Mouse (Mus musculus) cortical plate, adult 2 months (tissue): Measurements from ENCODE around the gene Dlx4. TPM values are rescaled to one million over a fixed set of nuclear protein-coding genes. Genes with fewer than 3 reads are reported as not detected.

Experiments
- H3K27ac ChIP-seq: fragments of 200-500 bp; 2 replicates; pipeline ENCODE4 v1.5.1; 2012; ENCODE audit warnings: low read length, control low read depth, inconsistent platforms; ENCODE audit not compliant: insufficient read depth
- H3K4me1 ChIP-seq: fragments of 200-500 bp; 2 replicates; pipeline ENCODE4 v1.6.1; 2011; ENCODE audit warnings: low read length; ENCODE audit not compliant: control insufficient read depth, insufficient read depth
- H3K4me3 ChIP-seq: fragments of 200-500 bp; 2 replicates; pipeline ENCODE4 v1.5.1; 2011; ENCODE audit warnings: mild to moderate bottlenecking, low read length, control low read depth; ENCODE audit not compliant: insufficient read depth
- CTCF ChIP-seq: fragments of 200-500 bp; IDR thresholded peaks from 2 replicates; pipeline ENCODE4 v1.5.1; 2011; ENCODE audit warnings: mild to moderate bottlenecking, control low read depth, low read length; ENCODE audit not compliant: insufficient read depth; ENCODE audit errors: extremely low read depth
- POLR2A ChIP-seq: fragments of 200-500 bp; IDR thresholded peaks from 2 replicates; pipeline ENCODE4 v1.6.1; 2011; ENCODE audit warnings: mild to moderate bottlenecking, low read length, control low read depth; ENCODE audit not compliant: insufficient read depth; ENCODE audit errors: extremely low read depth
- polyA plus RNA-seq: library from polyadenylated mRNA; depleted of rRNA; stranded (reverse); fragments of >200 nt; gene quantifications from 2 replicates; pipeline ENCODE4 v1.2.3, GENCODE M21; 2012; rRNA removed

The Dlx4 gene
- 0.26 and 0.29 TPM in 2 replicates for polyA plus RNA-seq

- no peak for TF ChIP-seq CTCF
- no peak within 1 kb of the TSS for H3K4me3 ChIP-seq
- no peaks in the 10 kb centered on the region for H3K4me1 ChIP-seq
- H3K27ac ChIP-seq: no peak within 1 kb of the TSS
These were observed at the start of gene Dlx4 for GRCm38 (mm10) chr11:95145851-95146403. TSS of gene Dlx4 (minus strand) at chr11:95146263.

- Histone ChIP-seq H3K27ac (no peak overlapping the region), H3K4me3 (no peak overlapping the region), H3K4me1 (no peaks in the 10 kb centered on the region)
- TF ChIP-seq POLR2A (no peak), CTCF (no peak)
These were observed 43.8 kb upstream of the Dlx4 start for GRCm38 (mm10) chr11:95189863-95190262.

GRCm38 (mm10) chr11:95186826-95187225 lies 40.8 kb upstream of the Dlx4 start:
- Histone ChIP-seq H3K4me3 (no peak overlapping the region), H3K27ac (no peak overlapping the region), H3K4me1 (no peaks in the 10 kb centered on the region)
- TF ChIP-seq POLR2A: no peak
- no peak for TF ChIP-seq CTCF

- no peak overlapping the region for H3K27ac ChIP-seq
- H3K4me1 ChIP-seq: no peaks in the 10 kb centered on the region
- TF ChIP-seq POLR2A (no peak), CTCF (no peak)
- H3K4me3 ChIP-seq: no peak overlapping the region
These were observed 39.6 kb upstream of the Dlx4 start for GRCm38 (mm10) chr11:95185700-95186099.

GRCm38 (mm10) chr11:95184561-95184960 lies 38.5 kb upstream of the Dlx4 start:
- TF ChIP-seq CTCF (no peak), POLR2A (no peak)
- H3K27ac ChIP-seq: no peak overlapping the region
- no peaks in the 10 kb centered on the region for H3K4me1 ChIP-seq
- H3K4me3 ChIP-seq: no peak overlapping the region

GRCm38 (mm10) chr11:95179311-95179710 lies 33.2 kb upstream of the Dlx4 start:
- no peak for TF ChIP-seq POLR2A
- no peak for TF ChIP-seq CTCF
- H3K4me1 ChIP-seq: no peaks in the 10 kb centered on the region
- H3K4me3 ChIP-seq: no peak overlapping the region
- no peak overlapping the region for H3K27ac ChIP-seq

- no peaks in the 10 kb centered on the region for H3K4me1 ChIP-seq
- no peak overlapping the region for H3K4me3 ChIP-seq
- no peak overlapping the region for H3K27ac ChIP-seq
- no peak for TF ChIP-seq CTCF
- TF ChIP-seq POLR2A: no peak
These were observed 19.8 kb upstream of the Dlx4 start for GRCm38 (mm10) chr11:95165857-95166256.

- no peak overlapping the region for H3K27ac ChIP-seq
- TF ChIP-seq CTCF (no peak), POLR2A (no peak)
- H3K4me3 ChIP-seq: no peak overlapping the region
- H3K4me1 ChIP-seq: no peaks in the 10 kb centered on the region
These were observed 15.6 kb upstream of the Dlx4 start for GRCm38 (mm10) chr11:95161708-95162107.

- Histone ChIP-seq H3K27ac (no peak overlapping the region), H3K4me1 (no peaks in the 10 kb centered on the region), H3K4me3 (no peak overlapping the region)
- TF ChIP-seq POLR2A: no peak
- TF ChIP-seq CTCF: no peak
These were observed 14.6 kb upstream of the Dlx4 start for GRCm38 (mm10) chr11:95160693-95161092.

GRCm38 (mm10) chr11:95159763-95160371 lies 13.8 kb upstream of the Dlx4 start:
- Histone ChIP-seq H3K4me1 (no peaks in the 10 kb centered on the region), H3K4me3 (no peak overlapping the region), H3K27ac (no peak overlapping the region)
- TF ChIP-seq CTCF (no peak), POLR2A (no peak)
